Mouse (Mus musculus): ENCODE measurements around the gene Hist1h2be.
"Not testable (repeated sequence)": the region's sequence is repeated elsewhere in the genome, so short reads cannot be mapped to it uniquely, and the experiment has no call there.

The Hist1h2be gene

DNA sequence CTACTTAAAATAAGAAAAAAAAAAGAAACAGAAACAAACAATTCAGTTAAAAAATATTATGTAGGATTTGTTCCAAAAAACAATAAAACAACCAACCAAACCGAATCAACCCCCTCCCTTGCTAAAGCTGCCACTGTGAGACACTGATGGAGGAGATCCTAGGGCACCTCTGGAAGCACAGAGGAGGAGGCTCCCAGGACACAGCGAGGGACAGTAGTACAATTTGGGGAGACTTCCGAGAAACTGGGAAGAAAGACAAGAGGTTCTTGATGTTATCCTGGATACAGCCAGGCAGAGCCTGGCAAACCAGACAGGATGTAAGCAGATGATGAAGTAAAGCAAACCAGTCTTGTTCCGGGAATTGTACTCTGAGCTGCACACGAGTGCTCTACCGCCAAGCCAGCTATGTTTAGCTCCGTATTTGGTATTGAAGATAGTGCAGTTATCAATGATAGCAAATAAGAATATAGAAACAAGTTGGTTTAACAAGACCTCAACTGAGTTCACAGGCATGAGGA is 17.7 kb downstream of the Hist1h2be start:
- ChIA-PET POLR2A (interaction anchor here (0.6 to 29.6 kb wide), 21 partner anchors 8 to 202 kb away, joined by 3 to 794 read pairs (median 5); partner anchors contain the start of genes Hist1h2be (in 3 of the 4), Hist1h2ac (in 2 of the 4), Hist1h2ae (in 2 of the 4) and Hist1h2bc (in 2 of the 4)), CTCF (interaction anchor here in 2 of 4 experiments (0.6 kb wide), 2 partner anchors 53 to 168 kb away, joined by 3 to 4 read pairs; no protein-coding TSS in a partner anchor)

DNA sequence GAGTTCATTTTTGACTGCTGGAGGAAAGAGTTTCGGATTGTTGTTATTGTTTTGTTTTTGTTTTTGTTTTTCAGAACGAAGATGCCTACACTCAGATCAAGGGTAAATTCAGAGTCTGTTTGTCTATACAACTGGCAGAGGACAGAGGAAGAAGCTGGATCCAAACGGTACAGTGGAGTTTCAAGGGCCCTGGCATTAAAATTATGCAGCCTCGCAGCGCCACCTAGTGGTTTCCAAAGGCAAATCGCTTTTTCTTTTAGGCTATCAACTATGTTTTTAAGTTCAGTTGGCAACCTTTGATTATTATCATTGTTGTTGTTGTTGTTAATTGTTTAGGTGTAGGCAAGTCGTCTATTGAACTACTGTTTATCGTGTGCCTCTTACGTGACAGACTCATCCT is 23.0 kb downstream of the Hist1h2be start:
- POLR2A ChIA-PET: interaction anchor here (0.6 to 29.6 kb wide), 34 partner anchors 12 to 291 kb away, joined by 3 to 794 read pairs (median 4); partner anchors contain the start of genes Hist1h2ae (in 3 of the 4), Hist1h2bg (in 3 of the 4), Hist1h4d (in 3 of the 4) and Hist1h2ac (in 2 of the 4)
- CTCF ChIA-PET: interaction anchor here in 3 of 4 experiments (0.5 to 3.3 kb wide), 17 partner anchors 11 to 684 kb away, joined by 3 to 13 read pairs (median 4); partner anchors contain the start of genes Abt1 (in 1 of the 3) and Hist1h2be (in 1 of the 3)

DNA sequence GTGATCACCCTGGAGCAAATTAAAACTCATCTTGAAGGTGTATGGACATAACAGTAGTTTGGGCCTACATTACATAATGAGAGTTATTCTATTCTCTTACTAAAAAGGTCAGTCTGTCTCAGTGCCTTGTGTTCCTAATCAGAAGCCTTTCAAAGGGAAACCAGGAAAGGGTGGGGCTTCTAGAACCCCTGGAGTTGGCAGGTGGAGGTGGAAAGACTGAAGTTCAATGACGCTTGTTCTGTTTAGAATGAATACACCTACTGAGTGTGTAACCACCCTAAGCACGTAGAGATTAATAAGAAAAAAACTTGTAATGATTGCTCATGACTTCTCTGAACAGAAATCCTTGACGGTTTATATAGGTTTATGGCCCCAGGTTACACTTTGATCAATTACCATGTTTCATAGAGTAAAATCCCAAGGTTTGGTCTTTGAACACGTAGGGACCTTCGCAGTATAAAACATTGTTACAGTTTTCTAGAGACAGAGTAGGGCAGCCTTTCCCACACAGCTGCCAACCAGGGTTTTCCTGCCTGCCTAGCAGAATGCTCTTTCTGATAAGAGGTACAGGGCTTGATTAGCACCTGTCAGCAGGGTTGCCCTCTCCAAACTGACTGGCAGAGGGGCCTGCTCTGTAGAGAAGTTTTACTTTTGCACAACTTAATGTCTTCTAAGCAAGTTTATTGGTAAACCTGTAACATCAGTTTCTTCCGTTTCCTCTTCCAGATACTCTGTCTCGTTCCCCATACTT is 25.1 kb downstream of the Hist1h2be start:
- ChIA-PET CTCF (interaction anchor here in 1 of 4 experiments (1.1 kb wide), 1 partner anchor 171 kb away, joined by 3 read pairs; no protein-coding TSS in a partner anchor), POLR2A (interaction anchor here (0.5 to 29.6 kb wide), 28 partner anchors 8 to 1730 kb away, joined by 3 to 794 read pairs (median 6); partner anchors contain the start of genes Hist1h4d (in 3 of the 4), Hist1h2ac (in 2 of the 4), Hist1h2ae (in 2 of the 4) and Hist1h2af (in 2 of the 4))

DNA sequence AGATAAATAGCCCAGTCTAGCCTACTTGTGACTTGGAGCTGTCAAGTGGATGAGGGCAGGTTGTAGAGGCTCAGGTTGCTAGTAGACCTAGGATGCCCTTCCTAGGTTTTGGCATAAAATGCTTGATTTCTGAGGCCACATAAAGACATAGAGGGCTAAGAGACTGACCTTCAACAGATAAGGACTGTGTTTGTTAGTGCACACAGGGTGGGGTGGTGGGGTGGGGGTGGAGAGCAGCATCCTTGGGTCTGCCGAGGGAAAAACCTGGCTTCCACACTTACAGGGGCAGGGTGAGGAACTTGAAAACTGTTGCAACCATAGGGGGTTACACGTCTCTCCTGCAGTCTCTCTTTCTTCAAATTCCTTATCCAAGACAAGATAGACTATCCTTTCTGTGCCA is 25.7 kb downstream of the Hist1h2be start:
- POLR2A ChIA-PET: interaction anchor here (0.5 to 29.6 kb wide), 32 partner anchors 8 to 1729 kb away, joined by 3 to 794 read pairs (median 6); partner anchors contain the start of genes Hist1h4d (in 3 of the 4), Hist1h2ac (in 2 of the 4), Hist1h2ae (in 2 of the 4) and Hist1h2af (in 2 of the 4)

DNA sequence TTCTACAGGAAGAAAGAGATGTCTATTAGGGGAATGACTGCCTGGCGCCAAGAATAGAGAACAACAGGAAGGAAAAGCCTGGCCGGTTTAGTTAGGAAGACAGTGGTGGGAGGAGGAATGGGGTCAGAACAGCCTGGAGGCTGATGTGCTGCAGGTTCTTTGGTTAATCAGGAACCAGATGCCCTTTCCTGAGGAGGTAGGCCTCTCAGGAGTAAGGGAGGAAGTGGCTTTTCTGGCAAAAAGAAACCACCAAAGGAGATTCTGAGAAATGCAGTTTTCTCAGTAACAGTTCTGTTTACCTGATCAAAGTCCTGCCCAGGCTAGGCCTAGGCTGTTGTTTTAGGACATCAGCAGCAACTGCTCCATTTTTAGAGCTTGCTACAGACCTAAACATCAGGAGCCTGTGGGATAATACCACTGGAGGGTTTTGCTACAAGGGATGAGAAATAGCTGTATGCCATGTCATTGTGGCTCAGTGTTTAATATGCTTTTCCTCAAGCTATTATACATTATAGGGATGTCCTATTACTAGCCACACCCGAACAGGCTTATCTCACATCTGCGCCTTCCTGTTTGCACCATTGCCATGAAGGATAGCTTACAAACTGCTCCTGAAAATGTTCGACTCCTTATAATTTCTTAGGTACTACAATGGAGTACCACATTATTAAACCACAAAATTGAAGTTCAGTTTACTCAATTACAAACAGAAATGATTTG is 27.7 kb downstream of the Hist1h2be start:
- CTCF ChIA-PET: interaction anchor here in 2 of 4 experiments (0.5 to 1.6 kb wide), 2 partner anchors 8 to 192 kb away, joined by 3 to 7 read pairs; no protein-coding TSS in a partner anchor
- POLR2A ChIA-PET: interaction anchor here in 3 of 4 experiments (0.5 to 29.6 kb wide), 28 partner anchors 8 to 1550 kb away, joined by 3 to 794 read pairs (median 6); partner anchors contain the start of genes Hist1h4d (in 3 of the 3), Hist1h1e (in 2 of the 3), Hist1h2ac (in 2 of the 3) and Hist1h2ae (in 2 of the 3)

More for the DNA sequence above, 25.7 kb downstream of the Hist1h2be start:
- CTCF ChIA-PET: interaction anchor here in 1 of 4 experiments (1.1 kb wide), 1 partner anchor 171 kb away, joined by 3 read pairs; no protein-coding TSS in a partner anchor

DNA sequence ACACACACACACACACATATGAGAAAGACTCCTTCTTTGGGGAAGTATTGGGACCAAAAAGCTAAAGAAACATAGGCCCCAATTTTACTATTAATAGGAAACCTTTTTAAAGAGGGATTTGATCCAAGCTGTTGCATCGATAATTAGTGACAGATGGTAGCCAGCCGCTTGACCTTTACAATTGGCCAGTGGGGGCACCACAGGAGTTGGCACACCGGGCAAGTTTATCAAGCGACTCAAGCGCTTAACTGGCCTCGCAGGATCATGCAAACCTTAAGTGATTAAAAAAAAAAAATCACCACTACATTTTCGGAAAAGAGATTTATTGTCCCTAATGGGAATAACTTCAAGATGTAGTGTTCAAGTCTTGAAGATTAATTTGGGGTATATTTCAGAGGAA is 28.3 kb downstream of the Hist1h2be start:
- CTCF ChIA-PET: no interaction called here
- POLR2A ChIA-PET: interaction anchor here in 3 of 4 experiments (0.7 to 29.6 kb wide), 18 partner anchors 10 to 105 kb away, joined by 3 to 794 read pairs (median 16); partner anchors contain the start of genes Hist1h4d (in 3 of the 3), Hist1h4f (in 3 of the 3), Hist1h1e (in 2 of the 3) and Hist1h2ac (in 2 of the 3)

DNA sequence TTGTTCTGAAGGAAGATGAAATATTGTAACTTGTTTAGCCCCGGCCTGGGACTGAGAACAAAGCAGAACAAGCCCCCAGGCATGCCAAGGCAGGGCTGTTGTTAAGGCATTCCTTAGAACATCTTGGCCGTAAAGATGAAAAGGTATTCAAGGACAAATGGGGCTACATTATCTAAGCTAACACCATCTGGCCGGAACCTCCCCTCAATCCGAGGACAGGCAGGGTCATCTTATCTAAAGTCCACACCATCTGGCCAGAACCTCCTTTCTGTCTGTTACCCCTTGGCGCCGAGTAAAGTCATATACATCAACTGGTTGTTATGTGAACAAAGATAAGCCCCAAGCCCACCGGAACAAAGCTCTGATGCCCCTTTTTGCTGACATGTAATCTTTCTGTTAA is 29.0 kb downstream of the Hist1h2be start:
- POLR2A ChIA-PET: interaction anchor here in 3 of 4 experiments (0.7 to 29.6 kb wide), 21 partner anchors 2 to 166 kb away, joined by 3 to 794 read pairs (median 7); partner anchors contain the start of genes Hist1h4d (in 3 of the 3), Hist1h4f (in 3 of the 3), Hist1h1e (in 2 of the 3) and Hist1h2ac (in 2 of the 3)
- CTCF ChIA-PET: not testable (repeated sequence)

DNA sequence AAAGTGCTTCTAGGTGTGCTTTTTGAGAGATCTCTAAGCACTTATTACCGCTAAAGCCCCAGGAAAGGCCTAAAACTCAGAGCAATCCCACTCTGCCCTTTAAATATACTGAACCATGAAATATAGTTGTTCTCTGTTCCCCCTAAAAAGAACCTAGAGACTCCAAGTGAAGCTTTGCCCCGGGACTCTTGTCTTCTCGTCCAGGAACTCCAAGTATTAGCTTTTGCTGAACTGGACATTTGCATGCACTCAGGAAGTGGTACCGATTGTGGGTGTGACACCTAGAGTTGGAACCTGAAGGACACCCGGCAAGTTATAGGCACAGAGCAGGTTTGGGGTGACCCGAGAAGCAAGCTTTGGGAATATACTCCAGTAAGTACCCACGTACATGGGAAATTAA is 29.7 kb downstream of the Hist1h2be start:
- CTCF ChIA-PET: no interaction called here
- POLR2A ChIA-PET: interaction anchor here (0.7 to 29.6 kb wide), 22 partner anchors 2 to 165 kb away, joined by 3 to 794 read pairs (median 6); partner anchors contain the start of genes Hist1h4d (in 4 of the 4), Hist1h1e (in 2 of the 4), Hist1h2ac (in 2 of the 4) and Hist1h2ae (in 2 of the 4)

DNA sequence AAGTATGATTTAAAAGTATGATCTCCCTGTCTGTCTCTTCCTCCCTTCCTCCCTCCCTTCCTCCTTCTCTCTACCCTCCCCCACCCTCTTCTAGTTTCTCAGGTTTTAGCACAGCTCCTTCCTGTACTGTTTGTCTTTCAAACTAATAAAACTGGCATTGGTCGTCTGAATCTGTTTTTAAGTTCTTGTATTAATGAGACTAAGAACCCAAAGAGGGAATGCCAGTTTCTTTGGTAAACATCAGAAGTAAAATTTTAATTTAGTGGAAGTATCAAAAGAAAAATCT is 34.0 kb downstream of the Hist1h2be start:
- CTCF ChIA-PET: interaction anchor here in 3 of 4 experiments (0.5 to 1.5 kb wide), 3 partner anchors 11 to 185 kb away, joined by 3 read pairs; no protein-coding TSS in a partner anchor
- POLR2A ChIA-PET: interaction anchor here (0.6 to 29.6 kb wide), 71 partner anchors 6 to 1806 kb away, joined by 3 to 794 read pairs (median 14); partner anchors contain the start of genes Hist1h2ae (in 4 of the 4), Hist1h2bg (in 4 of the 4), Hist1h1e (in 3 of the 4) and Hist1h2ac (in 3 of the 4)

DNA sequence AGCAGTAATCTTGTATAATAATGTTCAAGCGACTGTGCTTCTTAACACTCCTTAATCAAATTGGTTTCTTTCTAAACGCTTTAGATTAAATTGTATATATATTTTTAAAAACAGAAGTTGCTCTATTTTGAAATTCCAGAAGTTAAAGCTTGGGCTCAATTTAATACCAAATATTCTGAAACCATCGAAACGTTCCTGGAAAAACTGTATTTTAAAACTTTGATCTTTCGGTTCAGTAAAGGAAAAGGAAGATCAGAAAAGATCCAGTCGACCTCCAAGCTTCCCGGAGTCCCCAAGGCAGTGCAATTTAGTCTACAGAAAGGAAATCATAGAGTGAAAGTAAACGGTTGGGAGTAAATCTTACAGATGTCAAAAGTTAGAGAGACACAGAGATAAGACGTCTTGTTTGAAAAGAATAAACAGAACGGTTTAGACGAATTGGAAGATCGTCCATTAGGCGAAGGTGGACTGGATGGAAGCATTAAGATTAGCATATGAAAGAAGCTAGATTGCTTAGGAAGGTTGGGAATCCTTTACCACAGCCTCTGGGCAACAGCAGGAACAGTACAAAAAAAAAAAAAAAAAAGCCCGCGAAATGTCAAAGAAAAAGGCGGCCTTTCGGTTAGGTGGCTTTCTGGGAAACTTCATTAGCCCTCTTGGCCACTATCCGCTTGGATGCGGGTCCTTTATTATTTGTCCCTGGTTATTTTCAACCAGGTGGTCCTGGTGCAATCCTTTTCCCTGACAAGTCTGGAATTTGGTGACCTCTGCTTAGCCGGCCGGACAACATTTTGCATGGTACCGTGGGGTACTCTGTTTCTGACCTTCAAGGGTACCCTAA is 34.6 kb downstream of the Hist1h2be start:
- CTCF ChIA-PET: interaction anchor here in 3 of 4 experiments (0.5 to 1.5 kb wide), 4 partner anchors 11 to 185 kb away, joined by 3 to 9 read pairs (median 3); no protein-coding TSS in a partner anchor
- POLR2A ChIA-PET: interaction anchor here (0.6 to 29.6 kb wide), 106 partner anchors 6 to 1865 kb away, joined by 3 to 794 read pairs (median 7); partner anchors contain the start of genes Hist1h2ac (in 4 of the 4), Hist1h2ae (in 4 of the 4), Hist1h2af (in 4 of the 4) and Hist1h2bc (in 4 of the 4)

DNA sequence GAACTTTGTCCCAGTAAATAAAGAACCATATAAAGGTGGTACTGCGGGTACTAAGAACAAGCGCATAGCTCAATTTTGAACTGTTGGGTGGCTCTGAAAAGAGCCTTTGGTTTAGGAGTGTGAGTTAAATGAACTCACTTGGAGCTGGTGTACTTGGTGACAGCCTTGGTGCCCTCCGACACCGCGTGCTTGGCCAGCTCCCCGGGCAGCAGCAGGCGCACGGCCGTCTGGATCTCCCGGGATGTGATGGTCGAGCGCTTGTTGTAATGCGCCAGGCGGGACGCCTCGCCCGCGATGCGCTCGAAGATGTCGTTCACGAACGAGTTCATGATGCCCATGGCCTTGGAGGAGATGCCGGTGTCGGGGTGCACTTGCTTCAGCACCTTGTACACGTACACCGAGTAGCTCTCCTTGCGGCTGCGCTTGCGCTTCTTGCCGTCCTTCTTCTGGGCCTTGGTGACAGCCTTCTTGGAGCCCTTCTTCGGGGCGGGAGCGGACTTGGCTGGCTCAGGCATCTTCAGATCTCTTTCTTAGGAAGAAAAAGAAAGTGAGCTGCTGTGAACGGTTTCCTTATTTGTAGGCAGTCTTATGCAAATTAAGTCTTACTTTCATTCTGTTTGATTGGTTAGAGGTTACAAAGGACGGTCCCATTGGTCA is 35.4 kb downstream of the Hist1h2be start:
- ChIA-PET CTCF (interaction anchor here in 3 of 4 experiments (0.6 to 1.1 kb wide), 4 partner anchors 8 to 184 kb away, joined by 3 to 9 read pairs (median 4); no protein-coding TSS in a partner anchor), POLR2A (interaction anchor here (0.6 to 29.6 kb wide), 117 partner anchors 5 to 1864 kb away, joined by 3 to 794 read pairs (median 8); partner anchors contain the start of genes Hist1h2ac (in 4 of the 4), Hist1h2ae (in 4 of the 4), Hist1h2af (in 4 of the 4) and Hist1h2bc (in 4 of the 4))

DNA sequence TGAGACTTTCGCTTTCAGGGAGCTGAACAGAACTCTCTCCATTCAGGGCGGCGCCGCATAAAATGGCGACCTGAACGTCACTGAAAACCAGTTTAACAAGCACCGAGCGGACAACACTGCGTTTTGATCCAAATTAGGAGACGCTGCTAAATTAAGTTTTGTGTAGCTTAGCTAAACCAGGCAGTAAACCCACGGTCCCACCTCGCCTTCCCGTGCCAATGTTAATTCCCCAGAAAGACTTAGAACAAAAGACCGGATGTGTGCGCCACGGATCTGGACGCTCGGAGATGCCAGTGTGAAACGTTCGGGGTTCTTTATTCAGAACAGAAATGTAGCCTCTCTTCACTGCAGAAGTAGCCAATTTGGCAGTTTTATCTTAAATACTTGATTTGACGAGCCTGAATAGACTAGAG is 35.9 kb downstream of the Hist1h2be start:
- CTCF ChIA-PET: interaction anchor here in 2 of 4 experiments (1.0 to 1.1 kb wide), 3 partner anchors 9 to 183 kb away, joined by 3 to 4 read pairs (median 3); no protein-coding TSS in a partner anchor
- POLR2A ChIA-PET: interaction anchor here (0.6 to 29.6 kb wide), 103 partner anchors 4 to 1833 kb away, joined by 3 to 794 read pairs (median 9); partner anchors contain the start of genes Hist1h2ac (in 4 of the 4), Hist1h2ae (in 4 of the 4), Hist1h2bc (in 4 of the 4) and Hist1h2bg (in 4 of the 4)

DNA sequence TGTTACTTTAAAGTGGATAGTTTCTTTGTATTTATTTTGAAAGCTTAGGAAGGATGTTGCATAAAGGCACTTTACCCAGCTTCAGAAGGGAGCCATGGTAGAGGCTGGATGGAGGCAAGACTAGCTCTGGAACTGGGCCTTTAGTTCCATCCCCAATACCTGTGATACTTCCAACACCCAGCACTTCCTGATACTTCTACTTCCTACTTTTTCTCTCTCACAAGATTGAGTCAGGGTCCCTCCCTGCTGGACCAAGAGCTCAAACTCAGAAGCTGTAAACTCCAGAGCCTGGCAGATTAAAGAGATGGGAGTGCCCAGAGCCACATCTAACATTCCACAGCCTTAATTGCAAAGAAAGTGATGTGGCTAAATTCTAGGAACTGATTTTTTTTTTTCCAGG is 36.6 kb downstream of the Hist1h2be start:
- ChIA-PET CTCF (interaction anchor here in 2 of 4 experiments (1.0 to 1.1 kb wide), 3 partner anchors 9 to 183 kb away, joined by 3 to 4 read pairs (median 3); no protein-coding TSS in a partner anchor), POLR2A (interaction anchor here (0.6 to 29.6 kb wide), 89 partner anchors 4 to 1832 kb away, joined by 3 to 794 read pairs (median 11); partner anchors contain the start of genes Hist1h2ac (in 4 of the 4), Hist1h2ae (in 4 of the 4), Hist1h2bc (in 4 of the 4) and Hist1h2bg (in 4 of the 4))

DNA sequence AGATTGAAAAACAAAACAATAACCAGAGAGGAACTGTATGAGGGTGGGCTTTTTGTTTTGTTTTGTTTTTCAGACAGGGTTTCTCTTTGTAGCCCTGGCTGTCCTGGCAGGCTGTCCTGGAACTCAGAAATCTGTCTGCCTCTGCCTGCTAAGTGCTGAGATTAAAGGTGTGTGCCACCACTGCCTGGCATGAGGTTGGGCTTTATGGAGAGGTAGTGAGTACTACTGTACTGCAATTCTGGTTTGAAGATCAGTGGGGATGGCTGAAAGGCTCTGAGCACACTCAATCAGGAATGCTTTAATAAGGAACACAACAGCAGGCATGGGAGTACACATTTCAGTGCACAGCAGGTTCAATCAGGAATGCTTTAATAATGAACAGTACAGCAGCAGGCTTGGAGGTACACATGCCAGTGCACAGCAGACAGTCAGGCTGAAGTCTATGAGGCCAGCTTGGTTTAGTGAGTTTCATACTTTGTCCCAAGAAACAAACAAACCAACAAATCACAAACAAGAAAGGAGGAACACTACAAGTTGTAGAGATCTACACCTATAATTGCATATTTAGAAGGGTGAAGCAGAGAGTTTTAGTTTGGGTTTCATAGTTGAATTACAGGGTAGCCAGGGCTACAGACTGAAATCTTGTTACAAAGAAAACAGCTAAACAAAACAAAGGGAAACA is 37.4 kb downstream of the Hist1h2be start:
- ChIA-PET CTCF (no interaction called here), POLR2A (interaction anchor here (0.6 to 29.6 kb wide), 81 partner anchors 3 to 1862 kb away, joined by 3 to 794 read pairs (median 19); partner anchors contain the start of genes Hist1h1e (in 4 of the 4), Hist1h2ac (in 4 of the 4), Hist1h2ae (in 4 of the 4) and Hist1h2bc (in 4 of the 4))

All from embryonic stem cell, embryonic (primary cell).